Mouse (Mus musculus): Measurements from ENCODE around the gene Gm20388.
"Not testable (repeated sequence)": the region's sequence is repeated elsewhere in the genome, so short reads cannot be mapped to it uniquely, and the experiment has no call there.

Gene Gm20388

GRCm38 (mm10) chr8:123410049-123410587 lies 3499.5 kb downstream of the Gm20388 start:
- in situ Hi-C loops (cut with MboI) = no loop called here

GRCm38 (mm10) chr8:123410788-123411187 lies 3500.1 kb downstream of the Gm20388 start:
- in situ Hi-C loops (cut with MboI) = no loop called here

DNA sequence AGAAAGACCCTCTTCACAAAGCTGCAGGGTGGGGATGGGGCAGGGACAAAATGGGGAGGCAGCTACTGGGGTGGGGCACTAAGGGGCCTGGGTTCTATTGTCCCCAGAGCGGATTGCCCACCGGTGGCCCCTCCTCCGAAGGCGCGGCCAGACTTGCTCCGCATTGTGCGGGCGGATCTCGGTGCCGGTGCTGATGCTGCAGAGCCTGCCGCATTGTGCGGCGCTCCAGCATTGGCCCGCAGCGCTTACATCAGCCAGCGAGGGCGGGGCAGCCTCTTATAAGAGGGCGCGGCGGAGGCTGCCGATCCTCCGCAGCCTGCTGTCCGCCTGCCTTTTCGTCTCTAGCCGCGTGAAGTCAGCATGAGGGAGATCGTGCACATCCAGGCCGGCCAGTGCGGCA lies 3500.6 kb downstream of the Gm20388 start, which contains the start of gene Tubb3:
Gene Tubb3 (plus strand): TSS at position 179 of the 400 bp plus-strand sequence.
- in situ Hi-C loops (cut with MboI) = no loop called here

DNA sequence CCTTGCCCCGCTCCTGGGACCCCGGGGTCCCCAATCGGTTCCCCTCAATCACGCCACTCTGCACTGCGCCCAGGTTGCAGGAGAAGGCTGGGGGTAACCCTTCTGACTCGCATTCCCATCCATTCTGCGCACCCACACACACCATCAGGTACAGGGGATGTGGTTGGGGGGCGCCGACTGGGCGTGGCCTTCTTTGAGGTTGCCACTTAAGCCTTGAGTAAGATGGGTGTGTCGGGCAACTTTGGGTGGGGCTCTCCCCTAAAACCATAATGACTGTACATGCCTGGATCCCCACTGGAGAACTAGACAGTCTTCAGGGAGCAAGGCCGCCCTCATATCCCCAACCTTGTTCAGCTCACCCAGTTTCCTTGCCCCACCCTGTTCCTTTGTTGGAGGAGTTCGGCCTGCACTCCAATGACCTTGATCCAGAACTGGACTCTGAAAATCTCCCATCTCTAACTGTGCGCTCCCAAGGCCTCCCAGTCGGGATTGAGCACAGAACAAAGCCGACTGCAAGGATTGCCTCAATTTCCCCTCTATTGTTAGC lies 3501.2 kb downstream of the Gm20388 start:
- in situ Hi-C loops (cut with MboI) = no loop called here

GRCm38 (mm10) chr8:123412560-123413170 lies 3502.0 kb downstream of the Gm20388 start:
- in situ Hi-C loops (cut with MboI) = no loop called here

DNA sequence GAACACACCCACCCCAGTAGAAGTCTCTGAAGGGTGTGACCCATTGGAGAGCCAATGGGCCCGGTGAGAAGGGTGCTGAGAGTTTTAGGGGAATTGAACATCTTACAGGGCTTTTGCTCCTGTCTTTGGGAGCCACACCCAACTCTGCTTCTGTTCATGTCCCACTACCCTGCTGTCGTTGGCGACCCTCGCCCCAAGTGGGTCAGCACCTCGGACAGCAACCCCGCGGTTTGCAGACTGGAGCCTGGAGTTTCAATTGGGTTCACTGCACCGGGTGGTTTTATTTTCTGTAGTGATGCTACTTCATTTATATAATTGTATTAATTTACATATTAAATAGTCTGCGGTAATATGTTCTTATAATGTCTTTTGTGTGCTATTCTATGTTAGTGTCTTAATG lies 3503.6 kb downstream of the Gm20388 start:
- in situ Hi-C loops (cut with MboI) = no loop called here

DNA sequence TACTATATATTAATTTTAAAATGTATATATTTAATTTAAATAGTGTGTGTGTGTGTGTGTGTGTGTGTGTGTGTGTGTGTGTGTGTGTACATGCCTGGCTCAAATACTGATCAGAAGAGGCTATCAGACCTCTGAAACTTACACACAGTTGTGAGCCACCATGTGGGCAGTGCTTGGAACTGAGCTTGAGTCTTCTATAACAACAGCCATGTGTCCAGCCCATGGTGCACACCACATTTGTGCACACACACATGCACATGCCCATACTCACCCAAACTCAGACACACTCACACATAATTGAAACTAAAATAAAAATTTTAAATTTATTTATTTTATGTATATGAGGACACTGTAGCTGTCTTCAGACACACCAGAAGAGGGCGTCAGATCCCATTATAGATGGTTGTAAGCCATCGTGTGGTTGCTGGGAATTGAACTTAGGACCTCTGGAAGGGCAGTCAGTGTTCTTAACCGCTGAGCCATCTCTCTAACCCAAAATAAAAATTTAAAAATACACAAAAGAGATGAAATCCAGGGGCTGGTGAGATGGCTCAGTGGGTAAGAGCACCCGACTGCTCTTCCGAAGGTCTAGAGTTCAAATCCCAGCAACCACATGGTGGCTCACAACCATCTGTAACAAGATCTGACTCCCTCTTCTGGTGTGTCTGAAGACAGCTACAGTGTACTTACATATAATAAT lies 3504.5 kb downstream of the Gm20388 start:
- in situ Hi-C loops (cut with MboI) = not testable (repeated sequence)

GRCm38 (mm10) chr8:123415967-123416943 lies 3505.6 kb downstream of the Gm20388 start:
- in situ Hi-C loops (cut with MboI) = no loop called here

- in situ Hi-C loops (cut with MboI) = no loop called here
Observed at GRCm38 (mm10) chr8:123416944-123417555, 3506.4 kb downstream of the Gm20388 start.

GRCm38 (mm10) chr8:123419711-123420110 lies 3509.1 kb downstream of the Gm20388 start:
- in situ Hi-C loops (cut with MboI) = no loop called here

- in situ Hi-C loops (cut with MboI) = no loop called here
Observed at GRCm38 (mm10) chr8:123420525-123421281, 3510.1 kb downstream of the Gm20388 start.

GRCm38 (mm10) chr8:123421325-123421724 lies 3510.7 kb downstream of the Gm20388 start:
- in situ Hi-C loops (cut with MboI) = no loop called here

DNA sequence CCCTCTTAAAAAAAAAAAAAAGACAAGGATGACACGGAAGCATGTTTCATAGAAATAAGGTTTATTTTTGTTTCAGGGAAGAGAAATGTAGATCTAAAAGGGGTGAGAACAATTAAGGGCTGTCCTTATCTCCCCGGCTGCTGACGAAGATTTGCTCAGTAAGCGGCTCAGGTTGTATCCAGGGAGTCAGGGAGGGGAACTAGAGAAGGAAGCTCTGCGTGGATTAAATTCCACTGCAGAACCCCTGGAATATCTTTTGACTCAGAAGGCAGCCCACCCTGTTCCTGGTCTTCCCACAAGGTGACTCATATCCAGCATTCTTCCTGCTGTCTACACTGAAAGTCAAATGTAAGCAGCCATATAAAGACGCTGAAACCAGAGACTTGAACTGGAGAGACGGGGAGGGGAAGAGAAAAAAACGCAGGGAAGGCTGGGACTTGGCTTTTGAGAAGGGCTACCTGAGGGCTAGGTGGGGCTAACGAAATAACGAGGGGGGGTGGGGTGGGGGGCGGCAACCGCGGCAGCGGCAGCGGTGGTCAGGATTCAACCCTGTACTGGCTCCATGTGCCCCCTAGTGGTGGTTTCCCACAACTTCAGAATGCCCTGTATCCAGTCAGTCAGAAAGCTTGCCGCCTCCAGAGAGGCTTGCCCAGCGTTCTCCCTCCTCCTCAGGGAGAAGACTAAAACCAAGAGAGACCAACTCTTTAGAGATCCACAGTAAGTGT lies 3511.6 kb downstream of the Gm20388 start:
- in situ Hi-C loops (cut with MboI) = no loop called here

- in situ Hi-C loops (cut with MboI) = no loop called here
Observed at GRCm38 (mm10) chr8:123422781-123423159, 3512.1 kb downstream of the Gm20388 start.

DNA sequence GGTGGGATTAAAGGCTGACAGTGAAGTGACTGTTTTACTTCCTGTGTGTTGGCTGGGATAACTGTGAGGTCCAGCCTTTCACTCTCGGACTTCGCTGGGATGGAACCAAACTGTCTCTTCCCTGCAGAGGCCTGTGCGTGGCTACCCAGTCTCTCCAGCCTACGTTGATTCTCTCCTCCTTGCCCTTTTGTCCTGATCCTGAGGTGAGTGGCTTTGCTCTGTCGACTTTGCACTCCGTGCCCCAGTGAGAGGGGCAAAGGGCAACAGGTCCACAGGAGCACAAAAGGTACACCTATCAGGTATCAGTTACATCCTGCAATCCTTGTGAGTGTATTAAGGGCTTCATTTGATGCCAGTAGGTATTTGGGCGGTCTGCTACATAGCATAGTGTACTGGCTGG lies 3512.8 kb downstream of the Gm20388 start, which contains the start of gene Def8:
Gene Def8 (plus strand): TSS at position 87 of the 400 bp plus-strand sequence.
- in situ Hi-C loops (cut with MboI) = no loop called here

DNA sequence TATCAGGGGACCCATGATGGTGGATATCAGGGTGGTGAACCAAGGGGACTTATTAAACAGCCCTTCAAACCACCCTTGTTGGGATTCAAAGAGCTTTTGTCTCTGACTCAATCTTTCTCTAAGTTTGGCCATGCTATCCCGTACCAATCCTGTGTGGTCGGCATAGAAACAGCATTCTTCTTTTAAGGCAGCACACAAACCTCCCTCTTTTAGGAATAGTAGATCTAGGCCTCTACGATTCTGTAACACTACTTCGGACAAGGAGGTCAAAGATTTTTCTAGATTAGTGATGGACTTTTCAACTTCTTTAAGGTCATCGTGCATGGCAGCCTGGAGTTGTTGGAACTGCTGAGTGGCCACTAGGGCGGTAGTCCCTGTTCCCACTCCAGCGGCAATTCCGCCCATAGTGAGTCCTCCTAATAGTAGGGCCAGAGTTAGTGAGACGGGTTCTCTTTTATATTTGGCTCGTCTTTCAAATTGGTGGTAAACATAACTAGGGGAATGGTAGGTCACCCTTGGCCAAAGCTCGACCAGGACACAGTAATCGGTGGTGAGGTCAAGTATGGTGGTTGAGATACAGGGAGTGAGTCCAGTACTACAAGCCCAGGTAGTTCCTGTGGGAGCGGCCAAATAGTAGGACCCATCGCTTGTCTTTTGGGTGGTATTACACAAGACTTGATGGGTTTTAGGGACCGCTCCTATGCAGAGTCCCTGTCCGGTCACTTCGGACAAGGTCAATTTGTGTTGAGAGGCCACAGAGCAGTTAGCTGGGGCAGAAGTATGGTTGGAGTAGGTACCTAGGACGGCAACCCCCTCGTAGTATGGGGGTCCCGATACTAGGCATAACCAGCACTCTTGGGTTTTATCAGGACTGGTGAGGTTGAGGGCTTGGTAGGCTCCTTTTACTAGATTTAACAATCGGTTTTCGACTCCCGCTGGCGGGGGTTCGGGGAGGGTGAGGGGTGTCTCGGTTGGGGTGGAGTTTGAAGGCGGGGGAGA lies 3516.2 kb downstream of the Gm20388 start:
- in situ Hi-C loops (cut with MboI) = no loop called here

DNA sequence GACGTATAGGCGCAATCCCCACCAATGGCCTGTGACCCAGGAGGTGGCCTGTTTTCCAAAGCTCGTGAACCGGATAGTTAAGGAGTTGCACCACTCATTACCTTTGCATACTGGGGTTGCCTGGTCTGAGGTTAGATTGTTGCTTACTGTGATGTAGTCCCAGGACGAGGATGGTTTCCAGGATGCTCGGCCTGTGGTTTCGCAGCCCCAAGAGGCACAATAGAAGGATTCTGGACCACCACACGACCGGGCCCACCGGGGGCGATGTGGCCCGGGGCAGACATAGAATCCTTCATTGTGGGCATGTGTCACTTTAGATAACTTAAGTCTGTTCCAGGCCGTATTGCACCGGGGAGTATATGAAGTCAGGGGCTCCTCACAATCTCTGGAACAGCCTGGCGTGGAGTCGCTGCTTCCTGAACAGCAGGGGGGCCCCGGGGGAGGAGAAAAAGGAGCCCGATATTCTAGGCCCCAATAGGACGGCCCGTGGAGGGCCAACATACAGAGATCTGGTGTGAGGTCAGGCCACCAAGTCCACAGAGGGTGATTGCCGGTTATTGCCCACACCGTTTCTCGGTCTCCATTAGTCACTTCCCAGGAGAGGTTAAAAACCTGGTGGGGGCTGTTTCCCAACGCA lies 3517.1 kb downstream of the Gm20388 start:
- in situ Hi-C loops (cut with MboI) = no loop called here

DNA sequence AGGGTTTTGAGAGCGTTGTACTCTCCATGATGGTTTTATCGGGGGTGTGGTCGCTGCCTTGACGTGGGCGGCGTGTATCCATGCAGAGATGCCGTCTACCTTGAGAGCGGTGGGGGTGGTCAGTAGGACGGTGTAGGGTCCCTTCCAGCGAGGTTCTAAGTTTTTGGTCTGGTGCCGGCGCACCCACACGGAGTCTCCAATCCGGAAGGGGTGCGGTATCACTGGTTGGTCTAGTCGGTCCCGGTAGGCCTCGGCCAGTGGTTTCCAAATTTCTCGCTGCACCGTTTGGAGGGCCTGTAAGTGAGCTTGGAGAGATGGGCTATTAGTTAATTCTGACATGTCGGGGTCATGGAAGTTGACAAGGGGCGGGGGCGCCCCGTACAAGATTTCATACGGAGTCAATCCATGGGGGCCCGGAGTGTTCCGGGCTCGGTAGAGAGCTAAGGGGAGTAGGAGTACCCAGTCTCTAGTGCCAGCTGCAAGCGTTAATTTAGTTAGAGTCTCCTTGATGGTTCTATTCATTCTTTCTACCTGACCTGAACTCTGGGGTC lies 3517.8 kb downstream of the Gm20388 start:
- in situ Hi-C loops (cut with MboI) = no loop called here
